Mouse (Mus musculus) myocyte (in vitro differentiated cells): ENCODE results near the gene Gpr182. TPM values are rescaled to one million over a fixed set of nuclear protein-coding genes. Genes with fewer than 3 reads are reported as not detected.
A peak's percentile ranks its signal among the peaks of the same experiment; 100 is the strongest.

Source experiments
- H3K27me3 ChIP-seq: one replicate; pipeline ENCODE4 v1.6.1; 2011; ENCODE audit not compliant: control insufficient read depth, insufficient read depth, insufficient read length
- H3K36me3 ChIP-seq: one replicate; pipeline ENCODE4 v1.6.1; 2011; ENCODE audit not compliant: control insufficient read depth, insufficient read depth
- H3K4me2 ChIP-seq: one replicate; pipeline ENCODE4 v1.6.1; 2011; ENCODE audit warnings: low read depth, control low read depth
- H3K4me3 ChIP-seq: one replicate; pipeline ENCODE4 v1.5.1; 2011; ENCODE audit warnings: mild to moderate bottlenecking, control low read depth, moderate library complexity
- H3K79me2 ChIP-seq: one replicate; pipeline ENCODE4 v1.6.1; 2011; ENCODE audit not compliant: control insufficient read depth, insufficient read depth
- H3ac ChIP-seq: one replicate; pipeline ENCODE4 v1.6.1; 2011; ENCODE audit not compliant: control insufficient read depth, insufficient read length
- CEBPB ChIP-seq: IDR thresholded peaks from 2 replicates; pipeline ENCODE4 v1.6.1; 2011; ENCODE audit warnings: mild to moderate bottlenecking, moderate library complexity; ENCODE audit not compliant: poor library complexity, insufficient read depth, severe bottlenecking
- E2F4 ChIP-seq: IDR thresholded peaks from one replicate; pipeline ENCODE4 v1.6.1; 2011; ENCODE audit warnings: mild to moderate bottlenecking, control low read depth, moderate library complexity; ENCODE audit not compliant: insufficient read depth
- MAX ChIP-seq: IDR thresholded peaks from one replicate; pipeline ENCODE4 v1.6.1; 2011; ENCODE audit warnings: low read depth, mild to moderate bottlenecking, control low read depth
- MYOD1 ChIP-seq, 3 experiments: IDR thresholded peaks; one replicate each; pipeline ENCODE4 v1.6.1; 2011; ENCODE audit warnings: control low read depth in 2 of 3, low read depth in 2 of 3, mild to moderate bottlenecking in 2 of 3, moderate library complexity in 1 of 3; ENCODE audit not compliant: insufficient read length in 2 of 3, control insufficient read depth in 1 of 3
- MYOG ChIP-seq, 3 experiments: IDR thresholded peaks; one replicate each; pipeline ENCODE4 v1.6.1; 2011; ENCODE audit warnings: control low read depth in 2 of 3, low read depth in 2 of 3, mild to moderate bottlenecking in 2 of 3; ENCODE audit not compliant: insufficient read length in 2 of 3, control insufficient read depth in 1 of 3, insufficient read depth in 1 of 3
- POLR2A ChIP-seq: IDR thresholded peaks from one replicate; pipeline ENCODE4 v1.6.1; 2011; ENCODE audit warnings: low read depth, mild to moderate bottlenecking, control low read depth, moderate library complexity; ENCODE audit not compliant: insufficient read length
- POLR2AphosphoS2 ChIP-seq: IDR thresholded peaks from one replicate; pipeline ENCODE4 v1.6.1; 2011; ENCODE audit warnings: low read depth, control low read depth; ENCODE audit not compliant: insufficient read length
- REST ChIP-seq: IDR thresholded peaks from one replicate; pipeline ENCODE4 v1.6.1; 2011; ENCODE audit warnings: mild to moderate bottlenecking, control low read depth, moderate library complexity; ENCODE audit not compliant: insufficient read depth, insufficient read length
- SRF ChIP-seq: IDR thresholded peaks from one replicate; pipeline ENCODE4 v1.6.1; 2011; ENCODE audit warnings: low read depth; ENCODE audit not compliant: control insufficient read depth, insufficient read length
- TCF12 ChIP-seq: IDR thresholded peaks from one replicate; pipeline ENCODE4 v1.6.1; 2011; ENCODE audit warnings: mild to moderate bottlenecking, control low read depth; ENCODE audit not compliant: poor library complexity, insufficient read depth, severe bottlenecking
- TCF3 ChIP-seq: IDR thresholded peaks from one replicate; pipeline ENCODE4 v1.6.1; 2011; ENCODE audit warnings: low read depth, control low read depth; ENCODE audit not compliant: insufficient read length
- USF1 ChIP-seq: IDR thresholded peaks from one replicate; pipeline ENCODE4 v1.6.1; 2011; ENCODE audit warnings: low read depth, mild to moderate bottlenecking, control low read depth, moderate library complexity
- polyA plus RNA-seq: library from polyadenylated mRNA; unstranded; fragments of >200 nt; fragmentation: generic; extraction: Trizol; gene quantifications from one replicate; pipeline ENCODE4 v1.2.1, GENCODE M21; 2012; ENCODE audit warnings: missing spikeins

Gpr182 gene
- polyA plus RNA-seq, 1 experiment, result 0.11 TPM

GRCm38 (mm10) chr10:127737552-127737951, 14.0 kb downstream of the Gpr182 start:
- Histone ChIP-seq H3ac (no peak overlapping the region), H3K4me3 (no peak overlapping the region), H3K27me3 (peaks cover 14% of the 10 kb centered on the region), H3K79me2 (peaks cover 19% of the 10 kb centered on the region), H3K4me2 (no peak overlapping the region), H3K36me3 (no peaks in the 10 kb centered on the region)
- TF ChIP-seq E2F4 (no peak), MAX (no peak), SRF (no peak), USF1 (no peak), TCF3 (no peak), POLR2AphosphoS2 (no peak), MYOD1 (IDR thresholded peaks at IDR 0.05; ENCODE audit: control insufficient read depth in 1 of 3, insufficient read length in 2 of 3, low read depth in 2 of 3) (no peak), POLR2A (no peak), TCF12 (no peak), MYOG (IDR thresholded peaks at IDR 0.05; ENCODE audit: control insufficient read depth in 1 of 3, insufficient read depth in 1 of 3, insufficient read length in 2 of 3, low read depth in 2 of 3) (no peak), CEBPB (no peak), REST (no peak)

GRCm38 (mm10) chr10:127736916-127737315, 14.6 kb downstream of the Gpr182 start:
- Histone ChIP-seq H3ac (no peak overlapping the region), H3K4me2 (no peak overlapping the region), H3K79me2 (peaks cover 19% of the 10 kb centered on the region), H3K27me3 (peaks cover 14% of the 10 kb centered on the region), H3K4me3 (no peak overlapping the region), H3K36me3 (no peaks in the 10 kb centered on the region)
- TF ChIP-seq CEBPB, result no peak
- TF ChIP-seq E2F4, result no peak

GRCm38 (mm10) chr10:127736266-127736665, 15.3 kb downstream of the Gpr182 start:
- Histone ChIP-seq H3K4me3 (no peak overlapping the region), H3K27me3 (peaks cover 15% of the 10 kb centered on the region), H3K4me2 (no peak overlapping the region), H3ac (no peak overlapping the region), H3K79me2 (peaks cover 13% of the 10 kb centered on the region), H3K36me3 (no peaks in the 10 kb centered on the region)
- no peak for TF ChIP-seq REST
- TF ChIP-seq CEBPB, result no peak
- no peak for TF ChIP-seq POLR2A
- no peak for TF ChIP-seq MYOG (IDR thresholded peaks at IDR 0.05; ENCODE audit: control insufficient read depth in 1 of 3, insufficient read depth in 1 of 3, insufficient read length in 2 of 3, low read depth in 2 of 3)
- TF ChIP-seq USF1, result no peak
- no peak for TF ChIP-seq POLR2AphosphoS2
- no peak for TF ChIP-seq E2F4
- no peak for TF ChIP-seq TCF12
- TF ChIP-seq MYOD1 (IDR thresholded peaks at IDR 0.05; ENCODE audit: control insufficient read depth in 1 of 3, insufficient read length in 2 of 3, low read depth in 2 of 3), result no peak
- TF ChIP-seq TCF3, result no peak
- no peak for TF ChIP-seq MAX
- no peak for TF ChIP-seq SRF

GRCm38 (mm10) chr10:127734434-127734833, 17.1 kb downstream of the Gpr182 start:
- H3K4me3 ChIP-seq, result no peak overlapping the region
- H3ac ChIP-seq, result no peak overlapping the region
- peak overlapping the region; percentile 40 for H3K4me2 ChIP-seq
- TF ChIP-seq SRF, result no peak
- no peak for TF ChIP-seq CEBPB
- TF ChIP-seq MYOG (IDR thresholded peaks at IDR 0.05; ENCODE audit: control insufficient read depth in 1 of 3, insufficient read depth in 1 of 3, insufficient read length in 2 of 3, low read depth in 2 of 3), result no peak
- TF ChIP-seq MAX, result no peak
- no peak for TF ChIP-seq E2F4
- no peak for TF ChIP-seq TCF3
- TF ChIP-seq TCF12, result no peak
- no peak for TF ChIP-seq POLR2A
- TF ChIP-seq MYOD1 (IDR thresholded peaks at IDR 0.05; ENCODE audit: control insufficient read depth in 1 of 3, insufficient read length in 2 of 3, low read depth in 2 of 3), result no peak
- TF ChIP-seq POLR2AphosphoS2, result no peak
- no peak for TF ChIP-seq USF1
- peaks cover 25% of the 10 kb centered on the region for H3K27me3 ChIP-seq
- H3K79me2 ChIP-seq, result no peaks in the 10 kb centered on the region
- H3K36me3 ChIP-seq, result no peaks in the 10 kb centered on the region

DNA sequence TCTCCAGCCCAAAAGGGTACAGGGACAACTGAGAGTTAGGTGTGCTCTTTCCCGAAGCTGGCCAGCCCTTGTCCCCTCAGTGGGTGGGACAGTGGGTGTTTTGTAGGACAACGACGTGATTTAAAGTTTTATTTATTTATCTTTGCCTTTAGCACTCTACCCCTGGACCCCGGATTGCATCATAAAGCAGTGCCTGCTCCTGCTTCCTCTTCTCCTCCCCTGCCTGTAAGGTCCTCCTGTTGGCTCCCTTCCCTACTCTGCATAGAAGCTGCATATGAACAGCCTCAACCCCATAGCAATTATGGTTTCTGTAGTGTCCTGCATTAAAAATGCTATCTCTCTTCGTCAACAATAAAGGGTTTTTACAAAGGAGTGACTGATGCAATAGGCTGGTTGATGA, 20.1 kb downstream of the Gpr182 start:
- TF ChIP-seq CEBPB (peak; percentile 48; the same call in 1 of the 2 replicates), E2F4 (no peak)
- no peak overlapping the region for H3K4me3 ChIP-seq
- H3K4me2 ChIP-seq, result peak overlapping the region; percentile 58
- no peaks in the 10 kb centered on the region for H3K79me2 ChIP-seq
- no peaks in the 10 kb centered on the region for H3K36me3 ChIP-seq
- no peak overlapping the region for H3ac ChIP-seq
- H3K27me3 ChIP-seq, result peaks cover 41% of the 10 kb centered on the region
